Mouse (Mus musculus): Measurements from ENCODE around the gene Il11ra1. TPM values are rescaled to one million over a fixed set of nuclear protein-coding genes. Genes with fewer than 3 reads are reported as not detected.
A peak's percentile ranks its signal among the peaks of the same experiment; 100 is the strongest.
"Not testable (repeated sequence)": the region's sequence is repeated elsewhere in the genome, so short reads cannot be mapped to it uniquely, and the experiment has no call there.

The Il11ra1 gene
- polyA plus RNA-seq, 1 experiment = 4.7 TPM

- not testable (repeated sequence) for H3K9me3 ChIP-seq (replicated peaks; ENCODE audit: control insufficient read depth, insufficient read depth, low read length, poor library complexity, severe bottlenecking); H3K4me1 ChIP-seq (ENCODE audit: control insufficient read depth, insufficient read depth, low read length); H3K36me3 ChIP-seq (ENCODE audit: control insufficient read depth, insufficient read depth, low read length, poor library complexity, severe bottlenecking); H3K27ac ChIP-seq (ENCODE audit: insufficient read depth, low read length); H3K27me3 ChIP-seq (ENCODE audit: control insufficient read depth, insufficient read depth, low read length, poor library complexity, severe bottlenecking); H3K9ac ChIP-seq (ENCODE audit: low read depth, poor library complexity, severe bottlenecking); H3K4me3 ChIP-seq (ENCODE audit: low read depth, low read length)
Observed at GRCm38 (mm10) chr4:41696452-41696851, 3.3 kb upstream of the Il11ra1 start.

- TF ChIP-seq CTCF (IDR thresholded peaks at IDR 0.05; ENCODE audit: low read depth, low read length) = peak; percentile 65
- H3K27ac ChIP-seq (ENCODE audit: insufficient read depth, low read length); H3K27me3 ChIP-seq (ENCODE audit: control insufficient read depth, insufficient read depth, low read length, poor library complexity, severe bottlenecking); H3K4me1 ChIP-seq (ENCODE audit: control insufficient read depth, insufficient read depth, low read length); H3K9ac ChIP-seq (ENCODE audit: low read depth, poor library complexity, severe bottlenecking); H3K9me3 ChIP-seq (replicated peaks; ENCODE audit: control insufficient read depth, insufficient read depth, low read length, poor library complexity, severe bottlenecking); H3K36me3 ChIP-seq (ENCODE audit: control insufficient read depth, insufficient read depth, low read length, poor library complexity, severe bottlenecking): not testable (repeated sequence)
- H3K4me3 ChIP-seq (ENCODE audit: low read depth, low read length) = peak within 1 kb of the TSS; percentile 38
Observed at GRCm38 (mm10) chr4:41696930-41697841, 2.6 kb upstream of the Il11ra1 start, which contains the start of gene Cntfr. Gene Cntfr (minus strand): TSS chr4:41697089.

DNA sequence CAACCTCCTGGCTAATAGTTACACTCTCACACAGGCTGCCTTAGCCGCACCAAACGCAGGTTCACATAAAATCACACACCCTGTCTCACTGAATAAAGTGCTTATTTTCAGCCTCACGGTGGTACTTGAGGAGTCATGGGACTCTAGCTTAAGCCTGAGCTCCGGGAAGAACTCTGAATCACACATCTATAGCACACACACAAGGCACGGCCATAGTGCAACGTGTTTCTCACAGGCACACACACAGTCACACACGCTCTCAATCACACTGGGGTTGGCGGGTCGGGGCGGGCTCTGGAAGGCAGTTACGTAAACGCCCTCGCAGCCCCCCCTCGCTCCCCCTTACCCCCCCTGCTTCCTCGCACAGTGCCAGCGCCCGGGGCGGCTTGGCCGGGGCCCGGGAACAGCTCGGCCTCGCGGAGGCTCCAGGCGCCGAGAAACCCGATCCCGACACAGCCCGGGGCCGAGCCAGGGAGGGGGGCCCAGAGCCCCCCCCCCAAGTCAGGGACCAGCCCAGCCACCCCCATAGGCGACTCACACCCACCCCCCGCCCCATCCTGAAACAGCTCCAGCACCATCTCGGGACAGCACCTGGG lies 1.3 kb upstream of the Il11ra1 start:
- H3K36me3 ChIP-seq (ENCODE audit: control insufficient read depth, insufficient read depth, low read length, poor library complexity, severe bottlenecking); H3K27me3 ChIP-seq (ENCODE audit: control insufficient read depth, insufficient read depth, low read length, poor library complexity, severe bottlenecking); H3K4me3 ChIP-seq (ENCODE audit: low read depth, low read length); H3K4me1 ChIP-seq (ENCODE audit: control insufficient read depth, insufficient read depth, low read length); H3K9ac ChIP-seq (ENCODE audit: low read depth, poor library complexity, severe bottlenecking); H3K9me3 ChIP-seq (replicated peaks; ENCODE audit: control insufficient read depth, insufficient read depth, low read length, poor library complexity, severe bottlenecking); H3K27ac ChIP-seq (ENCODE audit: insufficient read depth, low read length): not testable (repeated sequence)

GRCm38 (mm10) chr4:41700224-41700623 lies 435 bp downstream of the Il11ra1 start:
- H3K27ac ChIP-seq (ENCODE audit: insufficient read depth, low read length); H3K4me3 ChIP-seq (ENCODE audit: low read depth, low read length); H3K9me3 ChIP-seq (replicated peaks; ENCODE audit: control insufficient read depth, insufficient read depth, low read length, poor library complexity, severe bottlenecking); H3K36me3 ChIP-seq (ENCODE audit: control insufficient read depth, insufficient read depth, low read length, poor library complexity, severe bottlenecking); H3K27me3 ChIP-seq (ENCODE audit: control insufficient read depth, insufficient read depth, low read length, poor library complexity, severe bottlenecking); H3K4me1 ChIP-seq (ENCODE audit: control insufficient read depth, insufficient read depth, low read length); H3K9ac ChIP-seq (ENCODE audit: low read depth, poor library complexity, severe bottlenecking): not testable (repeated sequence)

DNA sequence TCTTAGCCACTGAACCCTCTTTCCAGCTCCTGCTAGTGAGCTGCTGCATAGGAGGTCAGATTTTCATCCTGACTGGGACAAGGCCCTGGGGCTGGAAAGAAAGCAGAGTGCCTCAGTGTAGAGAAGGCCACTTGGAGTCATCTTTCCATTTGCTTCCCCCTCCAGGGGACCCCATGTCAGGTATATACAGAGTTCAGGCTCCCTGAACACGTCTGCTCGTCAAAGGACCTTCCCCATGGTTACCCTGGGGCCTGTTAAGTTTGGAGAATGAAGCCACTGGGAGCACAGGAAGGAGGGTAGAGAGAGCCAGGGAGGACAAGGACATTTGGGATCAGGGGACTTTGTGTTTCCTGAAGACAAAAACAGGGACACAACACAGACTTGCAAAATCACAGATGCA lies 2.4 kb downstream of the Il11ra1 start:
- not testable (repeated sequence) for H3K9ac ChIP-seq (ENCODE audit: low read depth, poor library complexity, severe bottlenecking); H3K4me3 ChIP-seq (ENCODE audit: low read depth, low read length); H3K27me3 ChIP-seq (ENCODE audit: control insufficient read depth, insufficient read depth, low read length, poor library complexity, severe bottlenecking); H3K27ac ChIP-seq (ENCODE audit: insufficient read depth, low read length); H3K9me3 ChIP-seq (replicated peaks; ENCODE audit: control insufficient read depth, insufficient read depth, low read length, poor library complexity, severe bottlenecking); H3K4me1 ChIP-seq (ENCODE audit: control insufficient read depth, insufficient read depth, low read length); H3K36me3 ChIP-seq (ENCODE audit: control insufficient read depth, insufficient read depth, low read length, poor library complexity, severe bottlenecking)

DNA sequence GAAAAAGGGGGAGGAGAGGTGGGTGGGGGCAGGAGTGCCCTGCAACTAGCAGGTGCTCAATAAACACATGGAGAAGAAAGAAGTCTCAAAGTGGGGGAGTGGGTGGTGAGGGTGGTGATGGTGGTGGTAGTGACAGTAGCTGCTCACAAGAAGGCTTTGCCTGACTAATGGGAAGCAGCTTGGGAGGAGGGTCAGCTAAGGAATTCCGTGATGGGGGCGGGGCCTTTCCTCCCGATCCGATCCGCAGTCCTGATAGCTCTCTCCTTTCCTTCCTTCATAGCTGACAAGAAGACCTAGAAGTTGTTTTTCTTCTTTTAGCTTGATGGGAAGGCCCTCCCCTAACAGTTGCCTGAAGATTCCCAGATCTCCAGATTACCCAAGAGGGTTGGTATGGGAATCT lies 4.9 kb downstream of the Il11ra1 start:
- H3K9me3 ChIP-seq (replicated peaks; ENCODE audit: control insufficient read depth, insufficient read depth, low read length, poor library complexity, severe bottlenecking) = no peaks in the 10 kb centered on the region

More for the DNA sequence above, 4.9 kb downstream of the Il11ra1 start:
- Histone ChIP-seq H3K27ac (ENCODE audit: insufficient read depth, low read length) (no peak overlapping the region), H3K4me1 (ENCODE audit: control insufficient read depth, insufficient read depth, low read length) (peaks cover 7% of the 10 kb centered on the region), H3K4me3 (ENCODE audit: low read depth, low read length) (no peak overlapping the region), H3K27me3 (ENCODE audit: control insufficient read depth, insufficient read depth, low read length, poor library complexity, severe bottlenecking) (no peaks in the 10 kb centered on the region), H3K36me3 (ENCODE audit: control insufficient read depth, insufficient read depth, low read length, poor library complexity, severe bottlenecking) (no peaks in the 10 kb centered on the region), H3K9ac (ENCODE audit: low read depth, poor library complexity, severe bottlenecking) (no peak overlapping the region)
- no peak for TF ChIP-seq CTCF (IDR thresholded peaks at IDR 0.05; ENCODE audit: low read depth, low read length)
- TF ChIP-seq POLR2A (IDR thresholded peaks at IDR 0.05; ENCODE audit: insufficient read depth, low read length) = no peak
- no peak for TF ChIP-seq EP300 (IDR thresholded peaks at IDR 0.05; ENCODE audit: insufficient read depth, low read depth, low read length)
